In genomic region chr1:43157907-43158306, GRCm38 (mm10) we compare ENCODE assay signal across 18 mouse cellular contexts.
"Had no signal": no experiment of that assay in that cellular context is flagged by ENCODE, and none has a peak within 500 bp of the region (broad histone marks: within the 10 kb centered on the region; RNA-seq: fewer than 3 reads in every experiment).

No protein-coding gene starts in this region.

- H3K27me3 ChIP-seq: lung, embryonic 15.5 days had no signal

- H3K4me3 ChIP-seq: layer of hippocampus, adult 2 months; liver, embryonic 12.5 days; liver, embryonic 15.5 days; lung, embryonic 15.5 days; megakaryocyte, embryonic 14.5 days had no signal

- H3K36me3 ChIP-seq: liver, embryonic 12.5 days; liver, embryonic 15.5 days; lung, embryonic 15.5 days had no signal

- H3K4me1 ChIP-seq: liver, embryonic 12.5 days; liver, embryonic 15.5 days had no signal

- H3K9me3 ChIP-seq: liver, embryonic 12.5 days; liver, embryonic 15.5 days; lung, embryonic 15.5 days had no signal

- H3K4me2 ChIP-seq: liver, embryonic 12.5 days; liver, embryonic 15.5 days; lung, embryonic 15.5 days; midbrain, embryonic 11.5 days had no signal

- H3K27ac ChIP-seq: layer of hippocampus, adult 2 months; liver, embryonic 12.5 days; liver, embryonic 15.5 days; lung, embryonic 15.5 days; stomach, postnatal 0 days had no signal

- H3K9ac ChIP-seq: liver, embryonic 12.5 days; liver, embryonic 15.5 days; lung, embryonic 15.5 days had no signal

- DNase-seq: kidney, adult 9 months; kidney, postnatal 25 days; layer of hippocampus, adult 9-11 months; lung, adult 18-20 months; lung, postnatal 10 days; lung, postnatal 36 days; midbrain, embryonic 14.5 days; thymus, adult 2 months; thymus, postnatal 14 days; thymus, postnatal 4 days had no signal

- ATAC-seq: intestine, postnatal 0 days; liver, embryonic 12.5 days had no signal
